Comparison of ENCODE assay signal across 8 mouse cellular contexts in genomic region chr19:20601739-20602138, GRCm38 (mm10).
DNase-seq lines count a peak whose midpoint lies in the region; ATAC-seq and TF ChIP-seq lines count a peak whose summit lies in the region.

No protein-coding gene starts in this region.

- H3K4me1 ChIP-seq in heart, embryonic 11.5 days (ENCODE audit: control insufficient read depth, insufficient read depth, low read length): no peaks in the 10 kb centered on the region
- H3K4me1 ChIP-seq in liver, embryonic 13.5 days (replicated peaks): no peaks in the 10 kb centered on the region

- H3K27me3 ChIP-seq in heart, embryonic 11.5 days (ENCODE audit: control insufficient read depth, insufficient read depth, low read length): no peaks in the 10 kb centered on the region
- H3K27me3 ChIP-seq in liver, embryonic 13.5 days: no peaks in the 10 kb centered on the region

- no peak overlapping the region for H3K27ac ChIP-seq in heart, embryonic 11.5 days (ENCODE audit: low read depth, low read length)
- no peak overlapping the region for H3K27ac ChIP-seq in liver, embryonic 13.5 days
- H3K27ac ChIP-seq in left cerebral cortex, adult 2 months: no peak overlapping the region

- no peaks in the 10 kb centered on the region for H3K9me3 ChIP-seq in heart, embryonic 11.5 days (replicated peaks; ENCODE audit: control insufficient read depth, low read length)
- H3K9me3 ChIP-seq in liver, embryonic 13.5 days (replicated peaks): no peaks in the 10 kb centered on the region

- intact Hi-C loops in heart, postnatal 14 days (cut with DNase I): no loop called here
- intact Hi-C loops in left cerebral cortex, adult 2 months (cut with DNase I): no loop called here

- no peak for TF ChIP-seq CTCF in left cerebral cortex, adult 2 months (IDR thresholded peaks at IDR 0.05)

- peak; percentile 45 for DNase-seq in heart, adult 18-20 months
- DNase-seq in heart, postnatal 14 days: peak; percentile 3 to 9
- DNase-seq in liver, embryonic 13.5 days: no peak
- peak; percentile 35 to 39 for DNase-seq in spleen, postnatal 10 days (ENCODE audit: low spot score in 2 of 2)
- DNase-seq in left cerebral cortex, adult 2 months (ENCODE audit: extremely low spot score in 1 of 2, low spot score in 2 of 2): no peak
- DNase-seq in B cell, adult 2 months: no peak
- DNase-seq in gastrocnemius, adult 8-10 months (ENCODE audit: low spot score in 2 of 2): no peak

- no peaks in the 10 kb centered on the region for H3K36me3 ChIP-seq in heart, embryonic 11.5 days (ENCODE audit: control insufficient read depth, insufficient read depth, low read length)
- H3K36me3 ChIP-seq in liver, embryonic 13.5 days: no peaks in the 10 kb centered on the region

- no peak overlapping the region for H3K9ac ChIP-seq in heart, embryonic 11.5 days (ENCODE audit: low read depth, low read length)
- no peak overlapping the region for H3K9ac ChIP-seq in liver, embryonic 13.5 days

- no peak for ATAC-seq in heart, embryonic 11.5 days (replicated peaks; ENCODE audit: insufficient number of reproducible peaks, low FRiP score, low TSS enrichment)
- peak; percentile 73 for ATAC-seq in liver, embryonic 13.5 days (ENCODE audit: low read depth)

- no peak overlapping the region for H3K4me3 ChIP-seq in heart, embryonic 11.5 days (ENCODE audit: low read depth, low read length)
- H3K4me3 ChIP-seq in liver, embryonic 13.5 days (replicated peaks): no peak overlapping the region
- no peak overlapping the region for H3K4me3 ChIP-seq in left cerebral cortex, adult 2 months

- WGBS in heart, embryonic 11.5 days (ENCODE audit: insufficient replicate concordance): 54% methylated on average over 3 of the region's 3 CpGs
- 48% methylated on average over 3 of the region's 3 CpGs for WGBS in liver, embryonic 13.5 days (ENCODE audit: insufficient replicate concordance)

- no peak overlapping the region; the same call in 1 of the 2 replicates for H3K4me2 ChIP-seq in heart, embryonic 11.5 days
- 0 out of 2 replicates have a peak overlapping the region, but pooled peaks have one; percentile 17 for H3K4me2 ChIP-seq in liver, embryonic 13.5 days

Comparison
In these comparisons a context has a peak if more than half of its experiments do, and no peak if none do; other contexts are left out.
1. DNase-seq: peak in heart, adult 18-20 months (2 of 2), heart, postnatal 14 days (2 of 2) and spleen, postnatal 10 days (2 of 2); none in liver, embryonic 13.5 days (single experiment), left cerebral cortex, adult 2 months (0 of 2), B cell, adult 2 months (0 of 2) and gastrocnemius, adult 8-10 months (0 of 2).